Mouse (Mus musculus): ENCODE results near the gene Hc. TPM values are rescaled to one million over a fixed set of nuclear protein-coding genes. Genes with fewer than 3 reads are reported as not detected.
A peak's percentile ranks its signal among the peaks of the same experiment; 100 is the strongest.

Gene Hc
- polyA plus RNA-seq, 1 experiment from 2014 or later = 1.2 TPM

DNA sequence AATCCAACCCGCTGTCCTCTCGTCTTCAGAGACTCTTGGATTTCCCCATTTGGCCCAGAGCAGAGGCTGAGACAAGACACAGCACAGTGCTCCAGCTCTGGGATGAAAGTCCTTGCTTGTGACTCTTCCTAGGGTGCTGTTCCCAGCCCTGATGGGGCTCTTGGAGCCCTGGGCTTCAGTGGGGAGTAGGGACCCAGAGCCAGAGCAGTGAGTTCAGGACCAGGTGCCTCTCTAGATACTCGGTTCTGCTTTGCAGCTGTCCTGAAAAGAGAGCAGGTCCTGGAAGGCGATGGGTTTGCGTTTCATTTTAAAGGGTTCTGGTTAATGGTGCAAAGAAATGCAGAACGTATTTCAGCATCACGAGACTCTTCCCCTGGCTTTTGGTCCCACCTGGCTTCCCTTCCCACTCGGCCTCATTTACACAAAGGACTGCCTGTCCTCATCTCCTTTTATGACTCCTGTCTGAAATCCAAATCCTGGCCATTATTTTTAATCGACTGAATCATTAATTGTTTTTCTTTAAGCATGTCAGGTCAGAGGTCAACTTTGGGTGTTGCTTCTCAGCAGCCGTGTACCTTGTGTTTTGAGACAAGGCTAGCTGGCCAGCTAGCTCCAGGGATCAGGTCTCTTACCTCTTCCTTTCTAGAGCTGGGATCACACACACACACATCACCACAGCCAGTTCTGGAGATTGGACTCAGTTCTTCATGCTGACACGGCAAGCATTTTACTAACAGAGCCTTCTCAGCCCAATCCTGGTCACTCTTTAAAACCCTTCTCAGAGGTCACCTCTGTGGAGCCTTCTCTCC, 90.0 kb downstream of the Hc start:
- Histone ChIP-seq H3K36me3 (ENCODE audit: control insufficient read depth, insufficient read depth, low read length) (no peaks in the 10 kb centered on the region), H3K27me3 (replicated peaks; ENCODE audit: control insufficient read depth, insufficient read depth, low read length) (no peaks in the 10 kb centered on the region), H3K4me2 (ENCODE audit: low read depth, low read length) (no peak overlapping the region), H3K4me3 (ENCODE audit: low read length) (no peak overlapping the region), H3K27ac (ENCODE audit: low read length) (no peak overlapping the region), H3K9ac (ENCODE audit: low read depth, low read length) (no peak overlapping the region), H3K9me3 (ENCODE audit: control insufficient read depth, low read length) (no peaks in the 10 kb centered on the region), H3K4me1 (ENCODE audit: control insufficient read depth, insufficient read depth, low read length) (no peaks in the 10 kb centered on the region)
- no peak for ATAC-seq
- 74% methylated on average over 11 of the region's 11 CpGs for WGBS

GRCm38 (mm10) chr2:34970092-34970750, 91.0 kb downstream of the Hc start:
- Histone ChIP-seq H3K4me1 (ENCODE audit: control insufficient read depth, insufficient read depth, low read length) (peaks cover 7% of the 10 kb centered on the region; the same call in 1 of the 2 replicates), H3K27ac (ENCODE audit: low read length) (no peak overlapping the region), H3K36me3 (ENCODE audit: control insufficient read depth, insufficient read depth, low read length) (no peaks in the 10 kb centered on the region), H3K9me3 (ENCODE audit: control insufficient read depth, low read length) (no peaks in the 10 kb centered on the region), H3K27me3 (replicated peaks; ENCODE audit: control insufficient read depth, insufficient read depth, low read length) (no peaks in the 10 kb centered on the region), H3K4me3 (ENCODE audit: low read length) (no peak overlapping the region), H3K4me2 (ENCODE audit: low read depth, low read length) (no peak overlapping the region), H3K9ac (ENCODE audit: low read depth, low read length) (no peak overlapping the region)
- WGBS = 35% methylated on average over 9 of the region's 9 CpGs
- no peak for ATAC-seq

DNA sequence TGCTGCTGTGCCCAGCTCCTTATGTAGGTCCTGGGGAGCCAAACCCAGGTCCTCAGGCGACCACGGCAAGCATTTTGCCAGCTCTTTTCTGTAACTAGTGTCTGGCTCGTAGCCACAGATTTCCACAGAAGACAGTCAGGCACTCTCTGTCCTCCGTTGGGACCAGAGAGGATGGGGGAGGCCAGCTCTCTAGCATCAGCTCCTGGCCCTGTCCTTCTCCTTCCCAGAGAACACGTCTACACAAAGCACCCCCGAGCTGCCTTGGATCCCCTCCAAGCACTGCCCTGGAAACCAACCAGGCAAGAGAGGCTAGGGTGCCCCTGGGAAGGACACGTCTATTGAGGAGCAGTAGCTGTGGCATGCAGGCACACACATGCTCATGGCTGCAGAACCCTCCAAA, 92.1 kb downstream of the Hc start:
- H3K27me3 ChIP-seq (replicated peaks; ENCODE audit: control insufficient read depth, insufficient read depth, low read length) = no peaks in the 10 kb centered on the region
- no peak overlapping the region for H3K9ac ChIP-seq (ENCODE audit: low read depth, low read length)
- H3K4me1 ChIP-seq (ENCODE audit: control insufficient read depth, insufficient read depth, low read length) = peaks cover 7% of the 10 kb centered on the region; the same call in 1 of the 2 replicates
- ATAC-seq = no peak
- no peak overlapping the region for H3K4me3 ChIP-seq (ENCODE audit: low read length)
- 77% methylated on average over 7 of the region's 7 CpGs for WGBS
- no peak overlapping the region for H3K27ac ChIP-seq (ENCODE audit: low read length)
- no peak overlapping the region for H3K4me2 ChIP-seq (ENCODE audit: low read depth, low read length)
- no peaks in the 10 kb centered on the region for H3K9me3 ChIP-seq (ENCODE audit: control insufficient read depth, low read length)
- no peaks in the 10 kb centered on the region for H3K36me3 ChIP-seq (ENCODE audit: control insufficient read depth, insufficient read depth, low read length)

GRCm38 (mm10) chr2:34966243-34966934, 94.8 kb downstream of the Hc start:
- whole genome bisulfite sequencing = 86% methylated on average over 8 of the region's 8 CpGs
- H3K36me3 ChIP-seq (ENCODE audit: control insufficient read depth, insufficient read depth, low read length) = no peaks in the 10 kb centered on the region
- peaks cover 11% of the 10 kb centered on the region for H3K4me1 ChIP-seq (ENCODE audit: control insufficient read depth, insufficient read depth, low read length)
- H3K27ac ChIP-seq (ENCODE audit: low read length) = no peak overlapping the region
- H3K9me3 ChIP-seq (ENCODE audit: control insufficient read depth, low read length) = no peaks in the 10 kb centered on the region
- H3K9ac ChIP-seq (ENCODE audit: low read depth, low read length) = no peak overlapping the region
- H3K4me2 ChIP-seq (ENCODE audit: low read depth, low read length) = no peak overlapping the region
- H3K27me3 ChIP-seq (replicated peaks; ENCODE audit: control insufficient read depth, insufficient read depth, low read length) = no peaks in the 10 kb centered on the region
- ATAC-seq = no peak
- H3K4me3 ChIP-seq (ENCODE audit: low read length) = no peak overlapping the region

DNA sequence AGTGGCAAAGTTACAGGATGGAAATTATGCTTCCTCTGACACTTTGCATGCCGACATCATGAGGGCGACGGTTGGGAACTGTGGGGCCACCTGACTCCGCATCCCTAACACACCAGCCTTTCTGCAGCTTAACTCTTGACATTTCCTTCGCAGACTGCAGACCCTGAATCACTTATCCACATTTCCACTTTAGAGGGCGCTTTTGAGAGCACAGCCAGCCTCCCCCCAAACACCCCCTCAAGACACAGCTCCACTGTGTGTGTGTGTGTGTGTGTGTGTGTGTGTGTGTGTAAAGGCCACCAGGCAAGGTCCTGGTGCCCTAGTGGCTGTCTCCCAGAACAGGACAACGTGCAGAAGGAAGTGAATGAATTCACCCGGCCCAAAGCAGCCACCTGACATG, 95.4 kb downstream of the Hc start:
- H3K4me1 ChIP-seq (ENCODE audit: control insufficient read depth, insufficient read depth, low read length) = peaks cover 16% of the 10 kb centered on the region
- H3K27me3 ChIP-seq (replicated peaks; ENCODE audit: control insufficient read depth, insufficient read depth, low read length) = no peaks in the 10 kb centered on the region
- no peak overlapping the region for H3K27ac ChIP-seq (ENCODE audit: low read length)
- H3K4me2 ChIP-seq (ENCODE audit: low read depth, low read length) = peak overlapping the region; percentile 14; the same call in 1 of the 2 replicates
- no peak overlapping the region for H3K4me3 ChIP-seq (ENCODE audit: low read length)
- H3K9ac ChIP-seq (ENCODE audit: low read depth, low read length) = no peak overlapping the region
- H3K36me3 ChIP-seq (ENCODE audit: control insufficient read depth, insufficient read depth, low read length) = no peaks in the 10 kb centered on the region
- WGBS = 72% methylated on average over 8 of the region's 8 CpGs
- H3K9me3 ChIP-seq (ENCODE audit: control insufficient read depth, low read length) = no peaks in the 10 kb centered on the region
- peak; percentile 20; the same call in 1 of the 2 replicates for ATAC-seq

DNA sequence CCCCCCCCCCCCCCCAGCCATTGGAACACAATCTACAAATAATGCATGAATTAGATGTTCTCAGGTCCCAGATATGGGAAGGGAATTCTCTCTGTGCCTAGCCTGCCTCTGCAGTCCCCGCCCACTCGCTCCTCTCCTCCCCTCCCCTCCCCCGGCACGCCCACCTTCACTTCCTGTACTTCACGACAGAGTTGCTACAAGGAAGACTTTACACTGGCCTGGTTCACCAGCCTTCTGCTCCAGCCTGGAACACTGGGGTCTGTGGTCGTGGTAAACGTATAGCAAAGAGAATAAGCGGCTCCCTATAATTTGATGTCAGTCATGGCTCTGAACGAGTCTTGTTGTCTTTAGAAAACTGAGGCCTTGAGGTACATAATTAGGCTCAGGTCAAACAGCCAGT, 95.9 kb downstream of the Hc start:
- Histone ChIP-seq H3K27me3 (replicated peaks; ENCODE audit: control insufficient read depth, insufficient read depth, low read length) (no peaks in the 10 kb centered on the region), H3K4me2 (ENCODE audit: low read depth, low read length) (peak overlapping the region; percentile 14; the same call in 1 of the 2 replicates), H3K9me3 (ENCODE audit: control insufficient read depth, low read length) (no peaks in the 10 kb centered on the region), H3K36me3 (ENCODE audit: control insufficient read depth, insufficient read depth, low read length) (no peaks in the 10 kb centered on the region), H3K4me3 (ENCODE audit: low read length) (0 out of 2 replicates have a peak overlapping the region, but pooled peaks have one; percentile 12), H3K27ac (ENCODE audit: low read length) (no peak overlapping the region), H3K9ac (ENCODE audit: low read depth, low read length) (peak overlapping the region; percentile 52; the same call in 1 of the 2 replicates), H3K4me1 (ENCODE audit: control insufficient read depth, insufficient read depth, low read length) (peaks cover 17% of the 10 kb centered on the region)
- WGBS = 27% methylated on average over 9 of the region's 9 CpGs
- peak; percentile 71 for ATAC-seq

DNA sequence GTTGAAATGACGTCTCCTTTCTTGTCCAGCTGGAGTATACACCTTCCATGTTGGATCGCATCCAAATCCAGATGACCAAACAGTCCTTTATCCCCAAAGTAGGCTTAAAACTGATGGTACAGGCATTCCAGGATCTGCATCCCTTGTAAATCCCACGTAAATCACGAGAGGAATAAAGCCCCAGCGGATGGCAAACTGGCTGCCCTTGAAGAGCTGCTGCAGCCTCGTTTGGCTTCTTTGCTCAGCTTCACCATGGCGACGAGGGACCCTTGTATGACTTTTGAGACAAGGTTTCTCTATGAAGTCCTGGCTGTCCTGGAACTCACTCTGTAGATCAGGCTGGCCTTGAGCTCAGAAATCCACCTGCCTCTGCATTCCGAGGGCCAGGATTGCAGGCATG, 96.6 kb downstream of the Hc start:
- H3K27ac ChIP-seq (ENCODE audit: low read length) = no peak overlapping the region
- no peaks in the 10 kb centered on the region for H3K9me3 ChIP-seq (ENCODE audit: control insufficient read depth, low read length)
- ATAC-seq = no peak
- no peak overlapping the region for H3K9ac ChIP-seq (ENCODE audit: low read depth, low read length)
- no peaks in the 10 kb centered on the region for H3K36me3 ChIP-seq (ENCODE audit: control insufficient read depth, insufficient read depth, low read length)
- H3K4me2 ChIP-seq (ENCODE audit: low read depth, low read length) = no peak overlapping the region
- no peaks in the 10 kb centered on the region for H3K27me3 ChIP-seq (replicated peaks; ENCODE audit: control insufficient read depth, insufficient read depth, low read length)
- WGBS = 79% methylated on average over 9 of the region's 9 CpGs
- peaks cover 17% of the 10 kb centered on the region for H3K4me1 ChIP-seq (ENCODE audit: control insufficient read depth, insufficient read depth, low read length)
- no peak overlapping the region for H3K4me3 ChIP-seq (ENCODE audit: low read length)

GRCm38 (mm10) chr2:34964230-34964629, 97.0 kb downstream of the Hc start:
- Histone ChIP-seq H3K9ac (ENCODE audit: low read depth, low read length) (no peak overlapping the region), H3K27me3 (replicated peaks; ENCODE audit: control insufficient read depth, insufficient read depth, low read length) (no peaks in the 10 kb centered on the region), H3K27ac (ENCODE audit: low read length) (no peak overlapping the region), H3K4me1 (ENCODE audit: control insufficient read depth, insufficient read depth, low read length) (peaks cover 17% of the 10 kb centered on the region), H3K4me3 (ENCODE audit: low read length) (no peak overlapping the region), H3K36me3 (ENCODE audit: control insufficient read depth, insufficient read depth, low read length) (no peaks in the 10 kb centered on the region), H3K4me2 (ENCODE audit: low read depth, low read length) (no peak overlapping the region), H3K9me3 (ENCODE audit: control insufficient read depth, low read length) (no peaks in the 10 kb centered on the region)
- ATAC-seq = no peak
- WGBS = 83% methylated on average over 6 of the region's 6 CpGs

- Histone ChIP-seq H3K4me3 (ENCODE audit: low read length) (no peak overlapping the region), H3K27me3 (replicated peaks; ENCODE audit: control insufficient read depth, insufficient read depth, low read length) (no peaks in the 10 kb centered on the region), H3K9ac (ENCODE audit: low read depth, low read length) (no peak overlapping the region), H3K27ac (ENCODE audit: low read length) (no peak overlapping the region), H3K9me3 (ENCODE audit: control insufficient read depth, low read length) (no peaks in the 10 kb centered on the region), H3K36me3 (ENCODE audit: control insufficient read depth, insufficient read depth, low read length) (no peaks in the 10 kb centered on the region), H3K4me2 (ENCODE audit: low read depth, low read length) (no peak overlapping the region), H3K4me1 (ENCODE audit: control insufficient read depth, insufficient read depth, low read length) (peaks cover 17% of the 10 kb centered on the region)
- ATAC-seq = no peak
- 82% methylated on average over 13 of the region's 13 CpGs for WGBS
Observed at GRCm38 (mm10) chr2:34963371-34963956, 97.8 kb downstream of the Hc start.

Measured in intestine, embryonic 16.5 days (tissue).